Mouse (Mus musculus): ENCODE results near the gene Itpkb. TPM values are rescaled to one million over a fixed set of nuclear protein-coding genes. Genes with fewer than 3 reads are reported as not detected.

The Itpkb gene
- polyA plus RNA-seq, 1 experiment from 2014 or later, result 5.6 TPM

GRCm38 (mm10) chr1:180290358-180290757 lies 39.9 kb upstream of the Itpkb start:
- no peak for ATAC-seq (ENCODE audit: insufficient number of reproducible peaks, insufficient read depth, low FRiP score, low read depth)
- 75% methylated on average over 4 of the region's 4 CpGs for WGBS
- Histone ChIP-seq H3K36me3 (ENCODE audit: control insufficient read depth, insufficient read depth, low read length) (no peaks in the 10 kb centered on the region), H3K4me1 (ENCODE audit: control insufficient read depth in 2 of 2, insufficient read depth in 2 of 2, low read length in 2 of 2) (peaks cover 0 to 2% of the 10 kb centered on the region in 2 experiments; a peak in 1 of 4 replicates), H3K9me3 (ENCODE audit: control insufficient read depth, low read length) (no peaks in the 10 kb centered on the region), H3K4me2 (ENCODE audit: low read length) (no peak overlapping the region), H3K9ac (ENCODE audit: low read length) (no peak overlapping the region), H3K27ac (replicated peaks in 1 of 2; ENCODE audit: control insufficient read depth in 1 of 2, insufficient read depth in 1 of 2, low read depth in 2 of 2, low read length in 2 of 2) (no peak overlapping the region), H3K4me3 (ENCODE audit: control insufficient read depth in 1 of 2, insufficient read depth in 1 of 2, low read depth in 1 of 2, low read length in 2 of 2) (no peak overlapping the region), H3K27me3 (ENCODE audit: control insufficient read depth, insufficient read depth, low read length) (no peaks in the 10 kb centered on the region)

GRCm38 (mm10) chr1:180296088-180296487 lies 34.2 kb upstream of the Itpkb start:
- H3K4me1 ChIP-seq (ENCODE audit: control insufficient read depth in 2 of 2, insufficient read depth in 2 of 2, low read length in 2 of 2), result no peaks in the 10 kb centered on the region
- H3K27me3 ChIP-seq (ENCODE audit: control insufficient read depth, insufficient read depth, low read length), result no peaks in the 10 kb centered on the region
- ATAC-seq (ENCODE audit: insufficient number of reproducible peaks, insufficient read depth, low FRiP score, low read depth), result no peak
- no peaks in the 10 kb centered on the region for H3K9me3 ChIP-seq (ENCODE audit: control insufficient read depth, low read length)
- no peaks in the 10 kb centered on the region for H3K36me3 ChIP-seq (ENCODE audit: control insufficient read depth, insufficient read depth, low read length)
- H3K4me3 ChIP-seq (ENCODE audit: control insufficient read depth in 1 of 2, insufficient read depth in 1 of 2, low read depth in 1 of 2, low read length in 2 of 2), result no peak overlapping the region
- no peak overlapping the region for H3K4me2 ChIP-seq (ENCODE audit: low read length)
- no peak overlapping the region for H3K9ac ChIP-seq (ENCODE audit: low read length)
- no peak overlapping the region for H3K27ac ChIP-seq (replicated peaks in 1 of 2; ENCODE audit: control insufficient read depth in 1 of 2, insufficient read depth in 1 of 2, low read depth in 2 of 2, low read length in 2 of 2)
- WGBS, result 88% methylated on average over 9 of the region's 9 CpGs

- no peaks in the 10 kb centered on the region for H3K36me3 ChIP-seq (ENCODE audit: control insufficient read depth, insufficient read depth, low read length)
- no peaks in the 10 kb centered on the region for H3K27me3 ChIP-seq (ENCODE audit: control insufficient read depth, insufficient read depth, low read length)
- 89% methylated on average over 4 of the region's 4 CpGs for WGBS
- no peak overlapping the region for H3K4me3 ChIP-seq (ENCODE audit: control insufficient read depth in 1 of 2, insufficient read depth in 1 of 2, low read depth in 1 of 2, low read length in 2 of 2)
- no peak overlapping the region for H3K9ac ChIP-seq (ENCODE audit: low read length)
- H3K4me2 ChIP-seq (ENCODE audit: low read length), result no peak overlapping the region
- H3K4me1 ChIP-seq (ENCODE audit: control insufficient read depth in 2 of 2, insufficient read depth in 2 of 2, low read length in 2 of 2), result peaks cover 8 to 11% of the 10 kb centered on the region in 2 experiments; a peak in 2 of 4 replicates
- no peaks in the 10 kb centered on the region for H3K9me3 ChIP-seq (ENCODE audit: control insufficient read depth, low read length)
- no peak overlapping the region for H3K27ac ChIP-seq (replicated peaks in 1 of 2; ENCODE audit: control insufficient read depth in 1 of 2, insufficient read depth in 1 of 2, low read depth in 2 of 2, low read length in 2 of 2)
- no peak for ATAC-seq (ENCODE audit: insufficient number of reproducible peaks, insufficient read depth, low FRiP score, low read depth)
These were observed 30.6 kb upstream of the Itpkb start for GRCm38 (mm10) chr1:180299697-180300096.

- Histone ChIP-seq H3K4me2 (ENCODE audit: low read length) (no peak overlapping the region), H3K27me3 (ENCODE audit: control insufficient read depth, insufficient read depth, low read length) (no peaks in the 10 kb centered on the region), H3K9ac (ENCODE audit: low read length) (no peak overlapping the region), H3K4me3 (ENCODE audit: control insufficient read depth in 1 of 2, insufficient read depth in 1 of 2, low read depth in 1 of 2, low read length in 2 of 2) (no peak overlapping the region), H3K4me1 (ENCODE audit: control insufficient read depth in 2 of 2, insufficient read depth in 2 of 2, low read length in 2 of 2) (peaks cover 8 to 11% of the 10 kb centered on the region in 2 experiments; a peak in 2 of 4 replicates), H3K36me3 (ENCODE audit: control insufficient read depth, insufficient read depth, low read length) (no peaks in the 10 kb centered on the region), H3K9me3 (ENCODE audit: control insufficient read depth, low read length) (no peaks in the 10 kb centered on the region), H3K27ac (replicated peaks in 1 of 2; ENCODE audit: control insufficient read depth in 1 of 2, insufficient read depth in 1 of 2, low read depth in 2 of 2, low read length in 2 of 2) (no peak overlapping the region)
- ATAC-seq (ENCODE audit: insufficient number of reproducible peaks, insufficient read depth, low FRiP score, low read depth), result no peak
- 90% methylated on average over 4 of the region's 4 CpGs for WGBS
These were observed 30.0 kb upstream of the Itpkb start for GRCm38 (mm10) chr1:180300292-180300691.

- no peak overlapping the region for H3K9ac ChIP-seq (ENCODE audit: low read length)
- no peaks in the 10 kb centered on the region for H3K9me3 ChIP-seq (ENCODE audit: control insufficient read depth, low read length)
- no peak overlapping the region for H3K27ac ChIP-seq (replicated peaks in 1 of 2; ENCODE audit: control insufficient read depth in 1 of 2, insufficient read depth in 1 of 2, low read depth in 2 of 2, low read length in 2 of 2)
- H3K4me2 ChIP-seq (ENCODE audit: low read length), result no peak overlapping the region
- no peak overlapping the region for H3K4me3 ChIP-seq (ENCODE audit: control insufficient read depth in 1 of 2, insufficient read depth in 1 of 2, low read depth in 1 of 2, low read length in 2 of 2)
- ATAC-seq (ENCODE audit: insufficient number of reproducible peaks, insufficient read depth, low FRiP score, low read depth), result no peak
- H3K27me3 ChIP-seq (ENCODE audit: control insufficient read depth, insufficient read depth, low read length), result no peaks in the 10 kb centered on the region
- H3K36me3 ChIP-seq (ENCODE audit: control insufficient read depth, insufficient read depth, low read length), result no peaks in the 10 kb centered on the region
- peaks cover 8 to 11% of the 10 kb centered on the region in 2 experiments; a peak in 2 of 4 replicates for H3K4me1 ChIP-seq (ENCODE audit: control insufficient read depth in 2 of 2, insufficient read depth in 2 of 2, low read length in 2 of 2)
- WGBS, result 52% methylated on average over 4 of the region's 4 CpGs
These were observed 29.3 kb upstream of the Itpkb start for GRCm38 (mm10) chr1:180300997-180301396.

- Histone ChIP-seq H3K27ac (replicated peaks in 1 of 2; ENCODE audit: control insufficient read depth in 1 of 2, insufficient read depth in 1 of 2, low read depth in 2 of 2, low read length in 2 of 2) (peak overlapping the region; percentile 54 to 57; a peak in 2 of 4 replicates), H3K4me1 (ENCODE audit: control insufficient read depth in 2 of 2, insufficient read depth in 2 of 2, low read length in 2 of 2) (peaks cover 10 to 14% of the 10 kb centered on the region in 2 experiments; a peak in 3 of 4 replicates), H3K4me3 (ENCODE audit: control insufficient read depth in 1 of 2, insufficient read depth in 1 of 2, low read depth in 1 of 2, low read length in 2 of 2) (no peak overlapping the region), H3K27me3 (ENCODE audit: control insufficient read depth, insufficient read depth, low read length) (no peaks in the 10 kb centered on the region), H3K4me2 (ENCODE audit: low read length) (no peak overlapping the region), H3K9ac (ENCODE audit: low read length) (no peak overlapping the region), H3K36me3 (ENCODE audit: control insufficient read depth, insufficient read depth, low read length) (no peaks in the 10 kb centered on the region), H3K9me3 (ENCODE audit: control insufficient read depth, low read length) (no peaks in the 10 kb centered on the region)
- 45% methylated on average over 12 of the region's 12 CpGs for WGBS
- peak; percentile 47; the same call in 1 of the 2 replicates for ATAC-seq (ENCODE audit: insufficient number of reproducible peaks, insufficient read depth, low FRiP score, low read depth)
These were observed 27.8 kb upstream of the Itpkb start for GRCm38 (mm10) chr1:180302253-180303120.

- ATAC-seq (ENCODE audit: insufficient number of reproducible peaks, insufficient read depth, low FRiP score, low read depth), result no peak
- no peak overlapping the region for H3K9ac ChIP-seq (ENCODE audit: low read length)
- H3K4me2 ChIP-seq (ENCODE audit: low read length), result no peak overlapping the region
- H3K4me3 ChIP-seq (ENCODE audit: control insufficient read depth in 1 of 2, insufficient read depth in 1 of 2, low read depth in 1 of 2, low read length in 2 of 2), result no peak overlapping the region
- 0 out of 4 replicates have a peak overlapping the region, but pooled peaks of 1 of the 2 experiments have one; percentile 12 for H3K27ac ChIP-seq (replicated peaks in 1 of 2; ENCODE audit: control insufficient read depth in 1 of 2, insufficient read depth in 1 of 2, low read depth in 2 of 2, low read length in 2 of 2)
- H3K9me3 ChIP-seq (ENCODE audit: control insufficient read depth, low read length), result no peaks in the 10 kb centered on the region
- H3K27me3 ChIP-seq (ENCODE audit: control insufficient read depth, insufficient read depth, low read length), result no peaks in the 10 kb centered on the region
- no peaks in the 10 kb centered on the region for H3K36me3 ChIP-seq (ENCODE audit: control insufficient read depth, insufficient read depth, low read length)
- 78% methylated on average over 5 of the region's 5 CpGs for WGBS
- peaks cover 13 to 18% of the 10 kb centered on the region in 2 experiments; a peak in 3 of 4 replicates for H3K4me1 ChIP-seq (ENCODE audit: control insufficient read depth in 2 of 2, insufficient read depth in 2 of 2, low read length in 2 of 2)
These were observed 26.7 kb upstream of the Itpkb start for GRCm38 (mm10) chr1:180303600-180303999.
